Mouse (Mus musculus) liver, adult (tissue): ENCODE data around the gene Lmcd1.

Experiments
- GATA4 ChIP-seq: IDR thresholded peaks from 2 replicates; pipeline ENCODE4 v1.6.1; 2014; ENCODE audit warnings: mild to moderate bottlenecking, low read length; ENCODE audit not compliant: insufficient replicate concordance

Gene Lmcd1

DNA sequence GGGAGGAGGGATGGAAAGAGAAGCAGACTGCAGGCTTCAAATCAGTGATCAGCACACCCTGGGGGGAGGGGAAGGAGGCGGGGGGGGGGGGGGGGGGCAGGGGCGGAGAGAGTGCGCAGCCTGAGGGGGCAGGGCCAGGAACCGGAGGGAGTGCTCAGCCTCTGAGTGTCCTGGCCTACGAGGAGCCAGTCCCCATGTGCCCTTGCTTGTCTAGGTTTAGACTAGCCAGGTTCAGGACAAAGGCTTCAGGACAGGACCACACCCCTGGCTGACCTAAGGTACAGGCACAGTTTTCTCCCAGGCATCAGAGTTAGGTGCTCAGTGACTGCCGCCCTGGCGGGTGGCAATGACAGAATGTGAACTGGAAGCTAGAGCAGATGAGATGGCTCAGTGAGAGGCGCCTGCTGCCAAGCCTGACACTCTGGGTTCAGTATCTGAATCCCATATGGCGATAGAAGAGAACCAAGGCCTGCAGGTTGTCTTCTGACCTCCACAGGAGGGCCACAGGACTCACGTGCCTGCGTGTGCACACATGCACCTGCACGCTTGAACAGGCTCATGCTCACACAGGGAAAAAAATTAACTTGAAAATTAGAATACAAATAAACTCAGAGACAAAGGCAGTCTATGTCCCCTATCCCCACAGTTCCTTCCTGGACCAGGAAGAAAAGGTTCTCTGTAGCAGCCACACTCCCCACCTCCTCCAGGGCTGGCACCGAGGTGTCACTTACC is 102.3 kb downstream of the Lmcd1 start:
- TF ChIP-seq GATA4 = no peak

DNA sequence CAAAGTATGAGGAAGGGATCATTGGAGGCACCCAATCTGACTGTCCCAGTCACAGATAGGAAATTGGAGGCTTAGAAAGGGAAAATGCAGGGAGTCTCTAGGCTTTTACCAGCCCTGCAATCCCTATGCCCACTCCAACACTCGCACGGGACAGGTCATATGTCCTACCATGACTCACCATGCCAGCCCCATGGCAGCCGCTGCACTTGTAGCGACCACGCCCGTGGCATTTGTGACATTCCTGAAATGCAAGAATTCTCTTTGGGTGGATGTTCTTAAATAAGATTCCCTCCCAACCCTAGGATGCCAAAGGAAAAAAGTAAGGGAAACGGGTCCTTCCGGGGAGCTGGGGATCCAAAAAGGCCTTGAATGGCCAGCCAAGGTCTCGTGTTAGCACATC is 105.5 kb downstream of the Lmcd1 start:
- no peak for TF ChIP-seq GATA4
